Mouse (Mus musculus): Measurements from ENCODE around the gene AC134908.4. TPM values are rescaled to one million over a fixed set of nuclear protein-coding genes. Genes with fewer than 3 reads are reported as not detected.

The AC134908.4 gene
- polyA plus RNA-seq, 1 experiment from 2014 or later: 0.29 TPM

DNA sequence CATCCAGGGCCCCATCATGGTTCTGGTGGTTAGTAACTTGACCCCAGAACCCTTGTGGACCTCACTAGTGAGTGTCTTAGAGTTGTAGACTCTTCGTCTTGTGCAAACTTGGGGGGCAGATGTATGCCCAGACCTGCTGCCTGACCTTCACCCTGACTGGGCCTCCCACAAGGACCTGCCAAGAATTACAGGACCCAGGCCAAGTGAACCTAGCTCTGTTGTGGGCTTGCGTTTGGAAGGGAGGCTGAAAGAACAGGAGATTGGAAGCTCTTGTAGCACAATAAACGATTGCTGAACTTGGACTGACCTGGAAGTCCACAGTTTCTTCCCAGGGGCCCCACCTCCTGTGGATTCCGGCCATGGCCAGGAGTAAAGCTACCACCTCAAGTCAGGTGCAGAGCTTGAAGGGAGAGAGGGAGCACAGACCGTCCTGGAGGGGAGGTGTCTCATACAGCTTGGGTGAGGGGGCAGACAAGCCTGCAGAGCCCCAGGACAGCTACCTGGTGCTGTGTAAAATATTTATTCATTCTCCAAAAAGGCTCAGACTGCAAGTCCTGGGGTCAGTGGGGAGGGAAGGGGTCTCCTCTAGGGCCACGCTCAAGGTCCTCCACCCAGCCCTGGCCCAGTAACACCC lies 38.6 kb upstream of the AC134908.4 start:
- 0 out of 2 replicates have a peak overlapping the region, but pooled peaks have one; percentile 87 for H3K27ac ChIP-seq (replicated peaks; ENCODE audit: low read depth, low read length)
- peak overlapping the region; percentile 68 for H3K9ac ChIP-seq (ENCODE audit: low read length)
- no peaks in the 10 kb centered on the region for H3K9me3 ChIP-seq (ENCODE audit: control insufficient read depth, low read length)
- no peak for ATAC-seq (ENCODE audit: insufficient number of reproducible peaks, low FRiP score, low TSS enrichment, low read depth)
- peaks cover 35% of the 10 kb centered on the region for H3K4me1 ChIP-seq (ENCODE audit: control insufficient read depth, insufficient read depth, low read length)
- 44% methylated on average over 6 of the region's 6 CpGs for whole genome bisulfite sequencing
- no peak for DNase-seq (ENCODE audit: low spot score)
- peak overlapping the region; percentile 89 for H3K4me2 ChIP-seq (ENCODE audit: low read depth, severe bottlenecking)
- no peaks in the 10 kb centered on the region for H3K27me3 ChIP-seq (ENCODE audit: control insufficient read depth, insufficient read depth, low read length)
- peak overlapping the region; percentile 81 for H3K4me3 ChIP-seq (ENCODE audit: low read depth, low read length)
- H3K36me3 ChIP-seq (ENCODE audit: control insufficient read depth, insufficient read depth, low read length): peaks cover 21% of the 10 kb centered on the region

DNA sequence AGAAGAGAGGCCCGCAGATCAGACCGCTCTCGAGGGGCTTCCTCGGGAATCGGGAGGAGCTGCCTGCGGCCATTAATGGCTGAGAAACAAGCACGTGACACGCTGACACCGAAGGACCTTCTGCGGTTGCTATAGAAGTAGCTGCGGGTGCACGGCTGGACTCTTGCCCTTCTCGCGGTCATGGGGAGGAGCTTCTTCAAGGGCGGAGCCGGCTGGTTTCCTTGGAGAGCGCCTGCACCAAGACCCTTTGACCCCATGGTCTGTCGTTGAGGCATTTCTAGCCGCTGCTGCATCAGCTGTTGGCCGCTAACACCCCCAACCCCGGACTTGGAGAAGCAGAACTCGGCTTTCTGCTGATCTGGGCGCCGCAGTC lies 37.8 kb upstream of the AC134908.4 start, which contains the start of gene Stub1:
Stub1 (minus strand) TSS at position 114 of the 373 bp plus-strand sequence.
- Histone ChIP-seq H3K36me3 (ENCODE audit: control insufficient read depth, insufficient read depth, low read length) (peaks cover 17% of the 10 kb centered on the region), H3K9ac (ENCODE audit: low read length) (peak within 1 kb of the TSS; percentile 87), H3K9me3 (ENCODE audit: control insufficient read depth, low read length) (no peaks in the 10 kb centered on the region), H3K4me1 (ENCODE audit: control insufficient read depth, insufficient read depth, low read length) (peaks cover 39% of the 10 kb centered on the region), H3K27me3 (ENCODE audit: control insufficient read depth, insufficient read depth, low read length) (no peaks in the 10 kb centered on the region), H3K4me3 (ENCODE audit: low read depth, low read length) (peak within 1 kb of the TSS; percentile 81), H3K27ac (replicated peaks; ENCODE audit: low read depth, low read length) (peak within 1 kb of the TSS; percentile 87), H3K4me2 (ENCODE audit: low read depth, severe bottlenecking) (peak within 1 kb of the TSS; percentile 92)
- WGBS: under 1% methylated on average over 24 of the region's 24 CpGs
- DNase-seq (ENCODE audit: low spot score) (no peak), ATAC-seq (ENCODE audit: insufficient number of reproducible peaks, low FRiP score, low TSS enrichment, low read depth) (peak; percentile 52)

DNA sequence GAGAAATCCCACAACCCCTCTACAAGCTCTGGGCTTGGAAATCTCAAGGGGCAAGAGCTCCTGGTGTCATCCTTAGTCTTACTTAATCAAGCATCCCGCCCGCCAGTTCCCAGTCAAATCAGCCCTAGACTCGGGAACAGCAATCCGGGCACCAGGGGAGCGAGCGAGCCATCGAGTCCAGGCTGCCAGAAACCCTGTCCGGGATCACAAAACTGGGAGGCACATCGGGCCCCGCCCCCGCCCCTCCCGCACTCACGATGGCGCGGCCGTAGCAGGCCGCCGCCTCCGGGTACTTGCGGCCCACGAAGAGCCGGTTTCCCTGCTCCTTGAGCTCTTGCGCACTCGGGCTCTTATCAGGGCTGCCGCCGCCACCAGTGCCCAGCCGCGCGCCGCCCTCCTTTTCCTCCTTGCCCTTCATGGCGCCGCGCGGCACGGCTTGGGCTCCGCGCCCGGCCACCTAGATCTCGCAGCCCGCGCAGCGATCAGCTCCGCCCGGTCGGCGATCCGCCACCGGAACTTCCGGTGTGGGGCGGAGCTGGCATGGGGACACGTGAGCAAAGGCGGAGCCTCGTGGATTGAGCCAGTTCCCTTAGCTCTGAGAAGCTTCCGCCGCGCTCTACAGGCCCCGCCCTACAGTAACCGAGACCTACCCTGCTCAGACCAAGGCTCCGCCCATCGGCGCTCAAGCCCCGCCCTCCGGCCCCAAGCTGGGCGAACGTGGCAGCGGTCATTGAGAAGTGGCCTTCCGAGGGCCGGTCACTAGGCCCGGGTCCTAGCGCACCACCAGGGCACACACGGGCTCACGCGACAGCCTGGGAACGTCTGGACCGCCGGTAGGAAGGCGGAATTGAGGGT lies 37.2 kb upstream of the AC134908.4 start:
- under 1% methylated on average over 59 of the region's 77 CpGs for WGBS
- Histone ChIP-seq H3K27me3 (ENCODE audit: control insufficient read depth, insufficient read depth, low read length) (no peaks in the 10 kb centered on the region), H3K9me3 (ENCODE audit: control insufficient read depth, low read length) (no peaks in the 10 kb centered on the region), H3K4me2 (ENCODE audit: low read depth, severe bottlenecking) (peak overlapping the region; percentile 92), H3K9ac (ENCODE audit: low read length) (peak overlapping the region; percentile 87), H3K4me1 (ENCODE audit: control insufficient read depth, insufficient read depth, low read length) (peaks cover 41% of the 10 kb centered on the region), H3K4me3 (ENCODE audit: low read depth, low read length) (peak overlapping the region; percentile 81), H3K27ac (replicated peaks; ENCODE audit: low read depth, low read length) (peak overlapping the region; percentile 87), H3K36me3 (ENCODE audit: control insufficient read depth, insufficient read depth, low read length) (peaks cover 19% of the 10 kb centered on the region)
- DNase-seq (ENCODE audit: low spot score) (peak; percentile 99), ATAC-seq (ENCODE audit: insufficient number of reproducible peaks, low FRiP score, low TSS enrichment, low read depth) (peak; percentile 89)

DNA sequence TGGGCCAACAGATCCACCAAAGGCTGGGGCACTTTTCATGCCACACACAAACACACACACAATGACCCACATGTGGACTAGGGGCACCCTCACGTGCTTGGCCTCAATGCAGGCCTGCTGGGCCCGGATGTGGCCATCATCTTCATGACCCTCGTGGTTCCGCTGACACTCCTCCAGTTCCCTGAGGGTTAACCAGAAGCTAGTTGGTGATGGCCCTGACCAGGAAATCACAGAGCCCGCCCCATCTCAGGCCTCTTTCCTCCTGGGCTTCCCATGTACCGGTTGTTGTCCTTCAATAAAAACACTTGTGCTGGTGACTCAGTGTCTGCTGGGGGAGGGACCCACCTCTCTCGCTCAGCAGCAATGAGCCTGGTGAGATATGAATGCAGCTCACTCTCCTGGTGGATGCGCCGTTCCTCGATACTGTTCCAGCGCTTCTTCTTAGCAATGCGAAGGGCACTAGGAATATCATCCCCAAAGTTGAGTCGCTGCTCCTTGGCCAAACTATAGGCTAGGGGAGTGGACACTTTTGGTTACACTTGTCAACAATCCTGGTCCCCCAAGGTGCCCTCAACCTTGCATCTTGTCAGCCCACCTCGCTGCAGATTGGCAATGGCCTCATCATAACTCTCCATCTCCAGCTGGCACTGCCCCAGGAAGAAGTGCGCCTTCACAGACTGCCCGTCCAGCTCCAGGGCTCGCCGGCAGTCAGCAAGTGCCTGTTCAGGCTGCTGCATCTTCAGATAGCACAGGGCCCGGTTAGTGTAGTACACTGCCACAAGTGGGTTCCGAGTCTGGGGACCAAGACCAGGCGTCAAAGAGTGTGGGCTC lies 36.2 kb upstream of the AC134908.4 start:
- peaks cover 21% of the 10 kb centered on the region for H3K36me3 ChIP-seq (ENCODE audit: control insufficient read depth, insufficient read depth, low read length)
- H3K9ac ChIP-seq (ENCODE audit: low read length): peak overlapping the region; percentile 87
- H3K27ac ChIP-seq (replicated peaks; ENCODE audit: low read depth, low read length): no peak overlapping the region
- no peaks in the 10 kb centered on the region for H3K27me3 ChIP-seq (ENCODE audit: control insufficient read depth, insufficient read depth, low read length)
- WGBS: 66% methylated on average over 21 of the region's 21 CpGs
- no peak for DNase-seq (ENCODE audit: low spot score)
- H3K4me3 ChIP-seq (ENCODE audit: low read depth, low read length): peak overlapping the region; percentile 81
- no peaks in the 10 kb centered on the region for H3K9me3 ChIP-seq (ENCODE audit: control insufficient read depth, low read length)
- peaks cover 38% of the 10 kb centered on the region for H3K4me1 ChIP-seq (ENCODE audit: control insufficient read depth, insufficient read depth, low read length)
- no peak for ATAC-seq (ENCODE audit: insufficient number of reproducible peaks, low FRiP score, low TSS enrichment, low read depth)
- peak overlapping the region; percentile 92 for H3K4me2 ChIP-seq (ENCODE audit: low read depth, severe bottlenecking)

DNA sequence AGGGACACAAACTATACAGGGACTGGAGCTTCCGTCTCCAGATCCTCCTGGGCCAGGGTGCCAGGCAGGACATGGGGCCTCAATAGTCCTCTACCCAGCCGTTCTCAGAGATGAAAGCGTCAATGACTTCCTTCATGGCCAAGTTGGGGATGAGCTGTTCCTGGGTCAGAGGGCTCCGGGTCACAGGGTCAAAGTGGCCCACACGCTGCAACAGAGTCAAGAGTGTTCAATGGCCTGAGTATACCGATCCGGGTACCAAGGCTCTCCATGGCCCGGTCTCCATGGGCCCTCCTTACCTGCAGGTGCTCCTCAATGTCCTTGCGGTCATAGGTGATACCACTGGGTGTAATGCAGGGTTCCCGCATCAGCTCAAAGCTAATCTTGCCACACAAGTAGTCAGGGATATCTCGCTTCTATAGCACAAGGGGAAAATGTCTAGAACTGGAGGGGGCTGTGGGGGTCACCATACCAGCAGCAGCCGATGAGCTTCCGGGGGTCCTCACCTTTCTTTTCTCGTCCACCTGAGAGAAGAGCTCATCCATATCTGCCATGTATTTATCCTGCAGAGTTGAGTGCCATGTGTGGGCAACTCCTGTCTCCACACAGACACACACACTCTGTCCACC lies 35.5 kb upstream of the AC134908.4 start:
- ATAC-seq (ENCODE audit: insufficient number of reproducible peaks, low FRiP score, low TSS enrichment, low read depth): no peak
- WGBS: 88% methylated on average over 14 of the region's 14 CpGs
- H3K27me3 ChIP-seq (ENCODE audit: control insufficient read depth, insufficient read depth, low read length): no peaks in the 10 kb centered on the region
- H3K27ac ChIP-seq (replicated peaks; ENCODE audit: low read depth, low read length): no peak overlapping the region
- H3K4me3 ChIP-seq (ENCODE audit: low read depth, low read length): 0 out of 2 replicates have a peak overlapping the region, but pooled peaks have one; percentile 81
- no peak for DNase-seq (ENCODE audit: low spot score)
- peaks cover 34% of the 10 kb centered on the region for H3K4me1 ChIP-seq (ENCODE audit: control insufficient read depth, insufficient read depth, low read length)
- H3K4me2 ChIP-seq (ENCODE audit: low read depth, severe bottlenecking): peak overlapping the region; percentile 92; the same call in 1 of the 2 replicates
- no peak overlapping the region for H3K9ac ChIP-seq (ENCODE audit: low read length)
- no peaks in the 10 kb centered on the region for H3K9me3 ChIP-seq (ENCODE audit: control insufficient read depth, low read length)
- H3K36me3 ChIP-seq (ENCODE audit: control insufficient read depth, insufficient read depth, low read length): peaks cover 21% of the 10 kb centered on the region

DNA sequence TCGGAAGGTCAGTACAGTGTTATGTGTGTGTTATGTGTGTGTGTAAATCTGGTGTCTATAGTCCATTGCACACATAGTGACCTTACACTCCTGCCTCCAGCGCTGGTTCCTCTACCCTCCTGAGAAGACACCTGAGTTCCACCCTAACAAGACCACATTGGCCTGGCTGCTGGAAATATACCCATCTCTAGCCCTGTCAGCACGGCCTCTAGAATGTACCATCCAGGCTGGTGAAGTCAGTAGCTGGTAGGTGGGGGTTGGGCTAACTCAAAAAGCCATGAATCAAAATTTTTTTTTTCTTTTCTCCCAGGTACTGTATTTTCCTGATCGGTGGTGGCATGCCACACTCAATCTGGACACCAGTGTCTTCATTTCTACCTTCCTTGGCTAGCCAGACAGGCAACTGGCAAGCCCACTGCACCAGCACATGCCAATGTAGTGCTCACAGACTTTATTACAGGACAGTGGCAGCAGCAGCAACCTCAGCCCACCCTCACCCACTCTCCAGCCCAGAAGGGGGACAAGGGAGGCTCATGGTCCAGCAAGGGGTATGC lies 34.8 kb upstream of the AC134908.4 start:
- Histone ChIP-seq H3K4me3 (ENCODE audit: low read depth, low read length) (peak overlapping the region; percentile 7; the same call in 1 of the 2 replicates), H3K36me3 (ENCODE audit: control insufficient read depth, insufficient read depth, low read length) (peaks cover 21% of the 10 kb centered on the region), H3K4me2 (ENCODE audit: low read depth, severe bottlenecking) (peak overlapping the region; percentile 85), H3K4me1 (ENCODE audit: control insufficient read depth, insufficient read depth, low read length) (peaks cover 34% of the 10 kb centered on the region), H3K27ac (replicated peaks; ENCODE audit: low read depth, low read length) (no peak overlapping the region), H3K9me3 (ENCODE audit: control insufficient read depth, low read length) (no peaks in the 10 kb centered on the region), H3K9ac (ENCODE audit: low read length) (no peak overlapping the region), H3K27me3 (ENCODE audit: control insufficient read depth, insufficient read depth, low read length) (no peaks in the 10 kb centered on the region)
- no peak for DNase-seq (ENCODE audit: low spot score)
- ATAC-seq (ENCODE audit: insufficient number of reproducible peaks, low FRiP score, low TSS enrichment, low read depth): no peak
- WGBS: 89% methylated on average over 4 of the region's 4 CpGs

DNA sequence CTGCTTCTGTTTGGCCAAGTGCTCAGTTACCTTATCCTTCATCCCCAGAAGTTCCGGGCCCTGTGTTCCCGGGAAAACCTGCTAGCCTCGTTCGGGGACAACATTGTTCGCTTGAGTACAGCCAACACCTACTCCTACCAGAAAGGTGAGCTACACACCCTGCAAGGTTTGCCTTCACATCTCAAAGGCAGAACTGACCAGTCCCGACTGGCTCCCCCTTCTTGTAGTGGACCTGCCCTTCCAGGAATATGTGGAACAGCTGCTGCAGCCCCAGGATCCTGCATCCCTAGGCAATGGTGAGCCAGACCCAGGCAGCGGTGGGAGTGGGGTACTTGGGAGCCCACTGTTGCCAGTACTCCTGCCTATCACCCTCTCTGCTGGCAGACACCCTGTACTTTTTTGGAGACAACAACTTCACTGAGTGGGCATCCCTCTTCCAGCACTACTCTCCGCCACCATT lies 34.1 kb upstream of the AC134908.4 start:
- no peaks in the 10 kb centered on the region for H3K27me3 ChIP-seq (ENCODE audit: control insufficient read depth, insufficient read depth, low read length)
- DNase-seq (ENCODE audit: low spot score) (peak; percentile 42), ATAC-seq (ENCODE audit: insufficient number of reproducible peaks, low FRiP score, low TSS enrichment, low read depth) (no peak)
- peaks cover 17% of the 10 kb centered on the region for H3K36me3 ChIP-seq (ENCODE audit: control insufficient read depth, insufficient read depth, low read length)
- WGBS: 50% methylated on average over 8 of the region's 8 CpGs
- H3K4me2 ChIP-seq (ENCODE audit: low read depth, severe bottlenecking): peak overlapping the region; percentile 85
- peak overlapping the region; percentile 71 for H3K9ac ChIP-seq (ENCODE audit: low read length)
- H3K4me3 ChIP-seq (ENCODE audit: low read depth, low read length): peak overlapping the region; percentile 48
- H3K4me1 ChIP-seq (ENCODE audit: control insufficient read depth, insufficient read depth, low read length): peaks cover 37% of the 10 kb centered on the region
- H3K9me3 ChIP-seq (ENCODE audit: control insufficient read depth, low read length): no peaks in the 10 kb centered on the region
- peak overlapping the region; percentile 63 for H3K27ac ChIP-seq (replicated peaks; ENCODE audit: low read depth, low read length)

Data from limb, embryonic 11.5 days (tissue).